Mouse (Mus musculus) heart, postnatal 0 days (tissue): ENCODE data around the gene Bdp1. TPM values are rescaled to one million over a fixed set of nuclear protein-coding genes. Genes with fewer than 3 reads are reported as not detected.

ENCODE experiments used
- ATAC-seq: fragments of 200-750 bp; cut with Nextera tagmentation; 2 replicates; pipeline ENCODE4 v1.8.0; 2017; ENCODE audit warnings: low read depth, moderate number of reproducible peaks, moderate library complexity; ENCODE audit not compliant: insufficient read depth
- DNase-seq: peaks from one replicate; pipeline ENCODE4 v3.0.0-alpha.2; 2016; ENCODE audit warnings: low spot score
- H3K27ac ChIP-seq: fragments of 300-500 bp; sonication (generic); 2 replicates; pipeline ENCODE4 v1.5.1; 2014; ENCODE audit warnings: low read depth, mild to moderate bottlenecking
- H3K27me3 ChIP-seq: fragments of 300-500 bp; sonication (generic); 2 replicates; pipeline ENCODE4 v1.6.1; 2014; ENCODE audit warnings: low read length, mixed read lengths; ENCODE audit not compliant: control insufficient read depth, insufficient read depth
- H3K36me3 ChIP-seq: fragments of 300-500 bp; sonication (generic); replicated peaks from 2 replicates; pipeline ENCODE4 v1.6.1; 2014; ENCODE audit warnings: low read length, mixed read lengths; ENCODE audit not compliant: control insufficient read depth, insufficient read depth
- H3K4me1 ChIP-seq: fragments of 300-500 bp; sonication (generic); 2 replicates; pipeline ENCODE4 v1.6.1; 2014; ENCODE audit warnings: antibody characterized with exemption; ENCODE audit not compliant: control insufficient read depth, insufficient read depth
- H3K4me2 ChIP-seq: fragments of 300-500 bp; sonication (generic); 2 replicates; pipeline ENCODE4 v1.6.1; 2014; ENCODE audit warnings: low read depth, mild to moderate bottlenecking, low read length, moderate library complexity
- H3K4me3 ChIP-seq: fragments of 300-500 bp; sonication (generic); 2 replicates; pipeline ENCODE4 v1.5.1; 2014; ENCODE audit warnings: low read depth, low read length
- H3K9ac ChIP-seq: fragments of 300-500 bp; sonication (generic); replicated peaks from 2 replicates; pipeline ENCODE4 v1.6.1; 2014; ENCODE audit warnings: low read depth, low read length, mixed read lengths
- H3K9me3 ChIP-seq: fragments of 300-500 bp; sonication (generic); replicated peaks from 2 replicates; pipeline ENCODE4 v1.6.1; 2016; ENCODE audit warnings: low read length; ENCODE audit not compliant: control insufficient read depth
- CTCF ChIP-seq: IDR thresholded peaks from 2 replicates; pipeline ENCODE4 v1.5.1; 2016; ENCODE audit warnings: antibody characterized with exemption, control low read depth, low read depth
- EP300 ChIP-seq: IDR thresholded peaks from 2 replicates; pipeline ENCODE4 v1.6.1; 2016; ENCODE audit warnings: antibody characterized with exemption, low read depth
- WGBS: fragments of 180-500 bp; shearing (Covaris S2); extraction: QIAGEN DNeasy Blood & Tissue Kit; methylation state at CpG from one replicate; pipeline ENCODE4 v1.1.7; 2014; 5-methylcytosine and 5-hydroxymethylcytosine counted together
- polyA plus RNA-seq: library from polyadenylated mRNA; unstranded; fragments of >200 nt; fragmentation: Nextera tagmentation; extraction: Ambion mirVana; gene quantifications from 2 replicates; pipeline ENCODE4 v1.2.1, GENCODE M21; 2015
- total RNA-seq: library from RNA; depleted of rRNA; stranded (reverse); fragments of >200 nt; gene quantifications from 2 replicates; pipeline ENCODE4 v1.2.3, GENCODE M21; 2014; ENCODE audit warnings: low replicate concordance; rRNA removed

Gene Bdp1
- total RNA-seq (8.5 and 9.5 TPM in 2 replicates), polyA plus RNA-seq (13.2 and 16.0 TPM in 2 replicates)

GRCm38 (mm10) chr13:100103748-100104254, at the start of gene Bdp1:
Bdp1 (minus strand) TSS chr13:100104070.
- Histone ChIP-seq H3K9me3 (no peaks in the 10 kb centered on the region), H3K27ac (peak within 1 kb of the TSS; percentile 90), H3K27me3 (no peaks in the 10 kb centered on the region), H3K36me3 (peaks cover 2% of the 10 kb centered on the region), H3K4me3 (peak within 1 kb of the TSS; percentile 96), H3K4me2 (peak within 1 kb of the TSS; percentile 71), H3K4me1 (peaks cover 15% of the 10 kb centered on the region), H3K9ac (peak within 1 kb of the TSS; percentile 94)
- ATAC-seq (peak; percentile 81), DNase-seq (peak; percentile 82)
- 0% methylated on average over 44 of the region's 44 CpGs for WGBS
- TF ChIP-seq CTCF (no peak), EP300 (no peak)

GRCm38 (mm10) chr13:100152659-100153058, 48.8 kb upstream of the Bdp1 start:
- Histone ChIP-seq H3K9ac (no peak overlapping the region), H3K27ac (no peak overlapping the region), H3K9me3 (no peaks in the 10 kb centered on the region), H3K27me3 (no peaks in the 10 kb centered on the region), H3K4me3 (no peak overlapping the region), H3K4me1 (no peaks in the 10 kb centered on the region), H3K36me3 (no peaks in the 10 kb centered on the region), H3K4me2 (no peak overlapping the region)
- DNase-seq, result no peak
- no peak for TF ChIP-seq CTCF
- no peak for TF ChIP-seq EP300
- ATAC-seq, result no peak
- WGBS, result 48% methylated on average over 1 of the region's 1 CpGs

DNA sequence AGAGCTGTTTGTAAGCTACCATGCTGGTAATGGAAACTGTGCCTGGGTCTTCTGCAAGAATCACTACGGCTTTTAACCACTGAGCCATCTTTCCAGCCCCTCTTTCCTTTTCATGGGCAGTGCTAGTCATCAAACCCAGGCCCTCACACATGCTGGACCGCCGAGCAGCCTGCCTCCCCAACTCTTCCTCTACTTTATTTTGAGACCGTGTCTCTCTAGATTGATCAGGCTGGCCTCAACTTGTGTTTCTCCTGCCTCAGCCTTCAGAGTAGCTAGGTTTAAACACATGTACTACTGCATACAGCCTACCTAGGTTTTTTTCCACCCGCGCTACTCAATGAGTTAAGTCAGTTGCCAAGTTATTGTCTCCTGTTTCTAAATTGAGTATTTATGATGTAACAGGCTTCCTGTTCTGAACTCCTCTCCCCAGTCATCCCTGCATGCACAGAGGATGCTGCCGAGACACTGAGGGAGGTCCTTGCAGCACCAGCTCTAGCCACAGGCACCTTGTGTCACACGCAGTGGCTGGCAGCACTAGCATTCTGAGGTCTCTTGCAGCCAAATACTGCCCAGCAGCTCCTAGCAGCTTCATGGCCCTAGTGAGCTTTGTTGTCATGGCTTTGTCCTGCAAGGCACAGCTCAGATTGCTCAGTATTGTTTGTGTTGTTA, 37.9 kb upstream of the Bdp1 start:
- DNase-seq (no peak), ATAC-seq (no peak)
- H3K27me3 ChIP-seq, result no peaks in the 10 kb centered on the region
- WGBS, result 61% methylated on average over 8 of the region's 8 CpGs
- H3K4me3 ChIP-seq, result no peak overlapping the region
- TF ChIP-seq CTCF, result no peak
- no peak for TF ChIP-seq EP300
- no peaks in the 10 kb centered on the region for H3K4me1 ChIP-seq
- no peak overlapping the region for H3K27ac ChIP-seq
- peaks cover 22% of the 10 kb centered on the region for H3K36me3 ChIP-seq
- no peak overlapping the region for H3K9ac ChIP-seq
- no peak overlapping the region for H3K4me2 ChIP-seq
- H3K9me3 ChIP-seq, result no peaks in the 10 kb centered on the region

DNA sequence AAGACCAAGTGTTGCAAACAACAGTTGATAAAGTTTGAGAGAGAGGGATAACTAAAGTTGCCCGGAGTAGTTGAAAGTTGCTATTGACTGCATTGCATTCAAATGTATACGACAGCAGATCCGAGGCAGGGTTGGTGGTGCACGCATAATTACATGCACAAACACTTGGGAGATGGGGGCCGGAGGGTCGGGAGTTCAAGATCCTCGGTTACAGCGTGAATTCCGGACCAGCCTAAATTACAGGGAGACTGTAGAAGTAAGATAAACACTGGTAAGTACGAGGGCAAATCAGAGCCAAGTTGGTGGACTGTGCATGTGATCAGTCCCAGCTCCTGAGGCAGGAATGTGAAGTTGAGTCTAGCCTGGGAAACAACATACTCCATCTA, 21.4 kb upstream of the Bdp1 start:
- Histone ChIP-seq H3K4me3 (peak overlapping the region; percentile 77), H3K9ac (peak overlapping the region; percentile 60), H3K36me3 (peaks cover 22% of the 10 kb centered on the region), H3K9me3 (no peaks in the 10 kb centered on the region), H3K27ac (no peak overlapping the region), H3K4me2 (peak overlapping the region; percentile 95), H3K4me1 (peaks cover 14% of the 10 kb centered on the region), H3K27me3 (no peaks in the 10 kb centered on the region)
- WGBS, result under 1% methylated on average over 10 of the region's 10 CpGs
- no peak for TF ChIP-seq EP300
- TF ChIP-seq CTCF, result no peak
- DNase-seq, result no peak
- ATAC-seq, result peak; percentile 9; the same call in 1 of the 2 replicates

GRCm38 (mm10) chr13:100124423-100125257, 20.8 kb upstream of the Bdp1 start, which contains the start of gene Smn1:
Smn1 (plus strand) TSS chr13:100124852.
- H3K4me2 ChIP-seq, result peak within 1 kb of the TSS; percentile 95
- peaks cover 22% of the 10 kb centered on the region for H3K36me3 ChIP-seq
- peak; percentile 95 for ATAC-seq
- H3K27me3 ChIP-seq, result no peaks in the 10 kb centered on the region
- H3K9me3 ChIP-seq, result no peaks in the 10 kb centered on the region
- no peak for TF ChIP-seq CTCF
- no peak for TF ChIP-seq EP300
- WGBS, result 4% methylated on average over 42 of the region's 42 CpGs
- peak; percentile 93 for DNase-seq
- H3K9ac ChIP-seq, result peak within 1 kb of the TSS; percentile 60
- H3K4me3 ChIP-seq, result peak within 1 kb of the TSS; percentile 77
- H3K27ac ChIP-seq, result 0 out of 2 replicates have a peak within 1 kb of the TSS, but pooled peaks have one; percentile 31
- peaks cover 14% of the 10 kb centered on the region for H3K4me1 ChIP-seq
